Mouse (Mus musculus) gastrocnemius, adult 18-20 months (tissue): ENCODE measurements around the gene Krtap31-2. TPM values are rescaled to one million over a fixed set of nuclear protein-coding genes. Genes with fewer than 3 reads are reported as not detected.

Experiments
- DNase-seq: peaks from one replicate; pipeline ENCODE4 v3.0.0; 2021; ENCODE audit warnings: low spot score
- long read RNA-seq, 2 experiments: library from polyadenylated mRNA; stranded (forward); transcript quantifications; one replicate each; pipeline ENCODE4 v2.0.0; 2021
- total RNA-seq, 2 experiments: library from RNA; stranded (reverse); gene quantifications; 2 replicates each; pipeline ENCODE4 v1.2.3; 2021

The Krtap31-2 gene
- not detected for total RNA-seq
- long read RNA-seq, experiment 1, result 0 reads
- long read RNA-seq, experiment 2, result 0 reads

GRCm38 (mm10) chr11:99935991-99936390, at the start of gene Krtap31-2:
Gene Krtap31-2, plus strand, starts transcription at chr11:99936291.
- DNase-seq, result no peak

DNA sequence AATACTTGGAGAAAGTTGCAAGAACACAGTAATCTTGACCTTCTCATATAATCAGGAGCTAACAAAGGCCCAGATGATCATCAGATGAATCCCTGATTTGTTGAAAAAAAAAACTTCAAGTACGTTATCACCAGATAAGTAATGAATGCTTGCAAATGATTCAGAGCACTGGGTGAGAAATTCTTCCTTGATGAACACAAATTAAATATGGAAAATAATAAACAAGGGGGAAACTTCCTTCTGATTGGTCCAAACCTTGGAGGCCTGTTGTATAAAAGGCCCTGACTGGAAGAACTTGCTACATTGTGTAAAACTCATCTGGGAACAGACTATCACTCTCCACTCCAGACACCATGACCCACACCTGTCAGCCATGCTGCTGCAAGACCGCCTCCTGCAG, 28.5 kb upstream of the Krtap31-2 start, which contains the start of gene Krtap31-1:
Krtap31-1 (plus strand) TSS at position 301 of the 400 bp plus-strand sequence.
- no peak for DNase-seq

- DNase-seq, result no peak
Observed at GRCm38 (mm10) chr11:99914451-99914850, 21.6 kb upstream of the Krtap31-2 start, which contains the start of gene Gm11565. Gene Gm11565, plus strand, starts transcription at chr11:99914751.

- DNase-seq, result no peak
Observed at GRCm38 (mm10) chr11:99937751-99938264, 1.7 kb downstream of the Krtap31-2 start.

- no peak for DNase-seq
Observed at GRCm38 (mm10) chr11:99948175-99948574, 12.1 kb downstream of the Krtap31-2 start, which contains the start of gene Krtap9-5. Gene Krtap9-5, plus strand, starts transcription at chr11:99948475.

- no peak for DNase-seq
Observed at GRCm38 (mm10) chr11:99964213-99964612, 28.1 kb downstream of the Krtap31-2 start.

DNA sequence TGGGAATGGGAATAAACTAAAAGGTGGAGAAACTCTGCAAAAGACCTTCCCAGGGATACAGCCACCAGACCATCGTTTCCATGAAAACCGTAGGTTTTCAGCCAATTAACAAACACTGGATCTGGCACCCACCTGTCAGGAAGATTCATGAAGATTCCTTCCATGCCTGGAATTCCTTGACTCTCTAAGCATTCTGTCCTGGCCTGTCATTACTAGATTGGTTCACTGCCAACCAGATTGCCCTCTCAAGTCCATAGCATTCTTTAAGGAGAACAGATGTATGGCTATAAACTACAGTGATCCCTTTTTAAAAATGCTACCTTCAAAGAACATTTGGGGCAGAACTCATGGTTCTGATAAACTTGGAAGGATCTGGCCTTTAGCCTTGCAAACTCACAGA, 29.9 kb downstream of the Krtap31-2 start:
- DNase-seq, result no peak

- no peak for DNase-seq
Observed at GRCm38 (mm10) chr11:99978953-99979352, 42.9 kb downstream of the Krtap31-2 start, which contains the start of gene Krtap29-1. Gene Krtap29-1, minus strand, starts transcription at chr11:99979053.

GRCm38 (mm10) chr11:99982731-99983130, 46.6 kb downstream of the Krtap31-2 start:
- DNase-seq, result no peak

DNA sequence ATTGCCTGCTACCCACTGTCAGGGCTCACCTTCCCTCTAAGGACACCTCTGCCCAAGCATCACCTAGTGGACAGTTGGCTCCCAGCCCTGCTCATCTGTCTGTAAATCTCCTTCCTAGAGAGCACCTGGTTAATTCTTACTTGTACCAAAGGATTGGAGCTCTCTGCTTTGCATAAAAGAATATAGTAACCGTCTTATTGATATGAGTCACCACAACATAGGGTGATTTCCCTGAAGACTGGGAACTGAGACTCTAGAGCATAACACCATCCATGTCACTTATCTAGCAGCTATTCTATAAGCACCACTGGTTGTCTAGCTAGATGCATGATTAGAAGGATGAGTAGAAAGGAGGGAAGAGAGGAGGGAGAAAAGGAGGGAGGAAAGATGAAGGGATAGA, 47.4 kb downstream of the Krtap31-2 start:
- no peak for DNase-seq

- DNase-seq, result peak; percentile 7
Observed at GRCm38 (mm10) chr11:99985291-99986092, 49.4 kb downstream of the Krtap31-2 start.

DNA sequence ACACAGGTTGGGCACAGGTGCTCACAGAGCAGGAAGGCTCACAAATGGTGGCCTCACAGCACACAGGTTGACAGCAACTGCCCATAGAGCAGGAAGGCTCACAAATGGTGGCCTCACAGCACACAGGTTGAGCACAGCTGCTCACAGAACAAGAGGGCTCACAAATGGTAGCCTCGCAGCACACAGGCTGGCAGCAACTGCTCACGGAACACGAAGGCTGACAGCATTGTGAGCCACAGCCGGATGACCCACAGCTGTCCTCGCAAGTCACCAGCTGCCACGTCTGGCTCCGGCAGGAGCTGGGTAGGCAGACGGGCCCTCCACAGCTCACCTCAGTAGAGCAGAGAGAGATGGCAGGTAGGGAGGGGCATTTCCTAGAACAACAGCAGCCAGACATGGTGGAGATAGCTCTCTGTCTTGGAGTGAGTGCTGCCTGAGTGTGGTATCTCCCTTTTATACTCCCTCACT, 50.1 kb downstream of the Krtap31-2 start, which contains the start of gene Krtap16-1:
Krtap16-1 (minus strand) TSS at position 418 of the 468 bp plus-strand sequence.
- no peak for DNase-seq

Other genes with a start within 250 kb of the Krtap31-2 start
- gene Gm14190, start 245.6 kb upstream of the Krtap31-2 start, total RNA-seq, result not detected
- gene Gm14180, start 202.0 kb upstream of the Krtap31-2 start, total RNA-seq, result not detected
- not detected for gene Gm11595, start 163.4 kb upstream of the Krtap31-2 start, total RNA-seq
- gene Krtap4-8, start 155.6 kb upstream of the Krtap31-2 start, total RNA-seq, result not detected
- not detected for gene Krtap4-9, start 151.1 kb upstream of the Krtap31-2 start, total RNA-seq
- not detected for gene Gm11596, start 142.8 kb upstream of the Krtap31-2 start, total RNA-seq
- gene Gm11569, start 137.4 kb upstream of the Krtap31-2 start, total RNA-seq, result not detected
- gene Gm11554, start 131.8 kb upstream of the Krtap31-2 start, total RNA-seq, result not detected
- not detected for gene Krtap4-13, start 126.4 kb upstream of the Krtap31-2 start, total RNA-seq
- gene Gm11564, start 120.6 kb upstream of the Krtap31-2 start, total RNA-seq, result not detected
- gene 2300003K06Rik, start 98.2 kb upstream of the Krtap31-2 start, total RNA-seq, result not detected
- not detected for gene Krtap4-16, start 84.7 kb upstream of the Krtap31-2 start, total RNA-seq
- not detected for gene Gm11568, start 78.4 kb upstream of the Krtap31-2 start, total RNA-seq
- gene Gm11559, start 71.8 kb upstream of the Krtap31-2 start, total RNA-seq, result not detected
- not detected for gene Krtap9-1, start 62.9 kb upstream of the Krtap31-2 start, total RNA-seq
- not detected for gene Gm11567, start 57.1 kb upstream of the Krtap31-2 start, total RNA-seq
- not detected for gene Krtap31-1, start 28.4 kb upstream of the Krtap31-2 start, total RNA-seq
- not detected for gene Gm11565, start 21.5 kb upstream of the Krtap31-2 start, total RNA-seq
- not detected for gene Krtap9-5, start 12.2 kb downstream of the Krtap31-2 start, total RNA-seq
- gene Krtap29-1, start 42.8 kb downstream of the Krtap31-2 start, total RNA-seq, result not detected
- not detected for gene Krtap16-1, start 50.3 kb downstream of the Krtap31-2 start, total RNA-seq
- gene Krtap17-1, start 57.7 kb downstream of the Krtap31-2 start, total RNA-seq, result not detected
- under 1 TPM in 1 of 2 experiments, not detected in 1; 0.21 TPM for gene Krt33a, start 79.9 kb downstream of the Krtap31-2 start, total RNA-seq
- not detected for gene Krt33b, start 93.6 kb downstream of the Krtap31-2 start, total RNA-seq
- under 1 TPM in 1 of 2 experiments, not detected in 1; 0.25 TPM for gene Krt34, start 105.3 kb downstream of the Krtap31-2 start, total RNA-seq
- not detected for gene Krt31, start 114.3 kb downstream of the Krtap31-2 start, total RNA-seq
- gene Krt32, start 151.9 kb downstream of the Krtap31-2 start, total RNA-seq, result not detected
- gene Krt35, start 159.9 kb downstream of the Krtap31-2 start, total RNA-seq, result not detected
- not detected for gene Krt36, start 169.3 kb downstream of the Krtap31-2 start, total RNA-seq
- gene Krt13, start 185.3 kb downstream of the Krtap31-2 start, total RNA-seq, result not detected
- gene Krt15, start 199.6 kb downstream of the Krtap31-2 start, total RNA-seq, result not detected
- gene Krt19, start 212.4 kb downstream of the Krtap31-2 start, total RNA-seq, result under 1 TPM; 0.37 to 0.57 TPM